Comparison of ENCODE assay signal across 9 mouse cellular contexts in the genomic region with DNA sequence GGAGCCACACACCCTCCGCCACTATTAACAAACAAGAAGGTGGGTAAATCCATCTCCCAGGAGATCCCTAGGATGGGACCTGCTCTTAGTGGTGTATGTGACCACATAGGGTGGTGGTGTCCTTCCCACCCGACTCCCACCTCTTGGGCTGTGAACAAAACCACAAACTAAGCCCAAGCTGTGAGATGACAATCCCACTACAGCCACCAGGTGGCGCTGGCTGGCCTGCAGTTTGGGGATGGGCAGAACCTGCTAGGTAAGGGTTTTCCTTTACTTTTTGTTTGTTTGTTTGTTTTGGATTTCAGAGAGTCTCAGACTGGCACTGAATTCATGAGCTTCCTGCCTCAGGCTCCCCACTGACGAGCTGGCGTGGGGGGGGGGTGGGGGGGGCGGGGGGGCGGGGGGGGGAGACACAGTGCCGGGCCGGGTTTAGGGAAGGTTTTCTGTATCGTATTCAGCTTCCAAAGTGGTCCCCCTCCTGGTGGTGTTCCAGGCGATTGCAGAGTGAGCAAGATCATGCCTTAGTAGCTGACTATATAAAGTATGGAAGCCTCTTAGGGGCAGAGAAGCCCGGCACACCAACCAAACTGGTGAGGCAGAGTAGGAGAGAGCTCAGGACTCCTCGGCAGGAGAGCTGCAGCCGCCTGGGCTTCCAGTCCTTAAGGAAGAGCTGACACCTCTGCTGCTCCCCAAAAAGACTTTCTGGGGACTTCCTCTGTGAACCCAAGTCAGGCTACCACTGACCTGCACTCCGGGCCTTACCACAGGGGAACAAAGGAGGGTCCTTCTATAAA. TPM values are rescaled to one million over a fixed set of nuclear protein-coding genes. Genes with fewer than 3 reads are reported as not detected.
DNase-seq lines count a peak whose midpoint lies in the region; ATAC-seq and TF ChIP-seq lines count a peak whose summit lies in the region.
"Had no signal": no experiment of that assay in that cellular context is flagged by ENCODE, and none has a peak within 500 bp of the region (broad histone marks: within the 10 kb centered on the region; RNA-seq: fewer than 3 reads in every experiment).

No protein-coding gene starts in this region.

- no peak for ATAC-seq in CD4-positive, CD25-positive, alpha-beta regulatory T cell, adult 4 months

- TF ChIP-seq CTCF in layer of hippocampus, adult 2 months (conservative IDR thresholded peaks at IDR 0.05), result peak; percentile 87

- H3K27ac ChIP-seq in layer of hippocampus, adult 2 months, result no peak overlapping the region

- DNase-seq in CD4-positive, CD25-positive, alpha-beta regulatory T cell, adult 2 months (ENCODE audit: low read depth, low spot score), result peak; percentile 62
- DNase-seq in NIH3T3 (ENCODE audit: low read depth), result peak; percentile 77
- peak; percentile 85 to 89 for DNase-seq in cerebellum, postnatal 25 days
- peak; percentile 34 to 46 for DNase-seq in gastrocnemius, postnatal 36 days
- DNase-seq in layer of hippocampus, adult 2 months (ENCODE audit: low spot score in 2 of 2), result peak in 1 of 2 experiments; percentile 83
- peak; percentile 60 for DNase-seq in lung, postnatal 36 days
- DNase-seq in spleen, postnatal 10 days (ENCODE audit: low spot score in 2 of 2), result peak; percentile 38 to 69

- intact Hi-C loops in gastrocnemius, postnatal 36 days (cut with DNase I), result loop anchor here (5.0 kb wide), 2 partner anchors 93 to 558 kb away; a partner anchor contains a TSS

- no peak overlapping the region for H3K4me3 ChIP-seq in layer of hippocampus, adult 2 months

RNA-seq across cellular contexts. Expression of a gene that starts 8.9 kb away (rescaled TPM):
- polyA plus RNA-seq in CD4-positive, CD25-positive, alpha-beta regulatory T cell, adult 4 months (2017; shearing (Covaris generic)), result not detected
- total RNA-seq in gastrocnemius, postnatal 36 days (2021), result 1 to 10 TPM; 4.7 to 5.0 TPM
- total RNA-seq in layer of hippocampus, adult 2 months (2021), result 1 to 10 TPM; 4.9 to 6.4 TPM

RNA-seq across cellular contexts. Expression of a gene that starts 31.4 kb away (rescaled TPM):
- polyA plus RNA-seq in CD4-positive, CD25-positive, alpha-beta regulatory T cell, adult 4 months (2017; shearing (Covaris generic)), result not detected
- not detected for total RNA-seq in gastrocnemius, postnatal 36 days (2021)
- 100 to 1,000 TPM; 315 to 350 TPM for total RNA-seq in layer of hippocampus, adult 2 months (2021)

RNA-seq across cellular contexts. Expression of a gene that starts 48.9 kb away (rescaled TPM):
- polyA plus RNA-seq in CD4-positive, CD25-positive, alpha-beta regulatory T cell, adult 4 months (2017; shearing (Covaris generic)), result not detected
- not detected for total RNA-seq in gastrocnemius, postnatal 36 days (2021)
- total RNA-seq in layer of hippocampus, adult 2 months (2021), result not detected
- total RNA-seq: layer of hippocampus, adult 8-10 months had no signal

Comparison
In these comparisons a context has a peak if more than half of its experiments do, and no peak if none do; other contexts are left out.
1. RNA of a gene that starts 31.4 kb away (total RNA-seq): 315 to 350 TPM in layer of hippocampus, adult 2 months; not detected in gastrocnemius, postnatal 36 days; every median in the first group is over 100 times any median in the second.